Mouse (Mus musculus) ES-Bruce4 (cell line): ENCODE measurements around the gene Aoc2. TPM values are rescaled to one million over a fixed set of nuclear protein-coding genes. Genes with fewer than 3 reads are reported as not detected.

Experiments
- H3K27ac ChIP-seq: 2 replicates; pipeline ENCODE4 v1.5.1; 2012; ENCODE audit warnings: low read length, inconsistent platforms; ENCODE audit not compliant: insufficient read depth
- H3K27me3 ChIP-seq: 2 replicates; pipeline ENCODE4 v1.6.1; 2012; ENCODE audit warnings: mild to moderate bottlenecking, low read length, inconsistent platforms; ENCODE audit not compliant: control insufficient read depth, poor library complexity, insufficient read depth, severe bottlenecking
- H3K36me3 ChIP-seq: 2 replicates; pipeline ENCODE4 v1.6.1; 2012; ENCODE audit warnings: inconsistent platforms, mild to moderate bottlenecking, low read length, moderate library complexity; ENCODE audit not compliant: control insufficient read depth, poor library complexity, insufficient read depth, severe bottlenecking
- H3K4me1 ChIP-seq: one replicate; pipeline ENCODE4 v1.8.1; 2011; ENCODE audit warnings: low read length; ENCODE audit not compliant: control insufficient read depth, insufficient read depth
- H3K4me3 ChIP-seq: 2 replicates; pipeline ENCODE4 v1.5.1; 2011; ENCODE audit warnings: low read depth, mild to moderate bottlenecking, low read length
- H3K9ac ChIP-seq: 2 replicates; pipeline ENCODE4 v1.6.1; 2012; ENCODE audit warnings: low read depth, mild to moderate bottlenecking, inconsistent platforms; ENCODE audit not compliant: poor library complexity, severe bottlenecking
- H3K9me3 ChIP-seq: replicated peaks from 2 replicates; pipeline ENCODE4 v1.6.1; 2012; ENCODE audit warnings: mild to moderate bottlenecking, low read length, inconsistent platforms; ENCODE audit not compliant: control insufficient read depth, poor library complexity, insufficient read depth, severe bottlenecking
- CTCF ChIP-seq: IDR thresholded peaks from one replicate; pipeline ENCODE4 v1.8.1; 2011; ENCODE audit warnings: low read depth, low read length
- EP300 ChIP-seq: IDR thresholded peaks from 2 replicates; pipeline ENCODE4 v1.6.1; 2011; ENCODE audit warnings: low read depth, low read length; ENCODE audit not compliant: insufficient read depth
- POLR2A ChIP-seq: IDR thresholded peaks from one replicate; pipeline ENCODE4 v1.8.1; 2011; ENCODE audit warnings: low read length; ENCODE audit not compliant: insufficient read depth
- polyA plus RNA-seq: library from polyadenylated mRNA; stranded (reverse); fragments of >200 nt; gene quantifications from 2 replicates; pipeline ENCODE4 v1.2.4, GENCODE M21; 2011; ENCODE audit warnings: low read depth; ENCODE audit not compliant: missing spikeins, insufficient read depth, insufficient read length

Gene Aoc2
- 3.5 and 5.8 TPM in 2 replicates for polyA plus RNA-seq

DNA sequence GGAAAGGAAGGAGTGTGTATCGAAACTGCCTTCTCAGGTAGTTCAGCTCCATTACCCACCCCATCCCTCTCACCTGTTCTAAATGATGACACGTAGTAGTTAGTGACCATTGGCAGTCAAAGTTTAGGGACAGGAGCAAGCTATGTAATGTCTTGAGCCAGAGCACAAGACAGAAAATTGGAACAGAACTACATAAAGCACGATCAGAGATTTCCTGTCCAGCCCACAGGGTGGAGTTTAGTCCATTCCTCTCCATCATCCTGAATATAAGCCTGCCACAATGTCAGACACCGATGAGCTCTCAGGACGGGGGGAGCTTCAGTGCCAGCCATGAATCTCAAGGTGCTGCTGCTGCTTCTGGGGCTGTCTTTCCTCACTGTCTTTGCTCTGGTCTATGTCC lies at the start of gene Aoc2:
Gene Aoc2, plus strand, starts transcription at position 301 of the 400 bp plus-strand sequence.
- Histone ChIP-seq H3K36me3 (peaks cover 51% of the 10 kb centered on the region), H3K27me3 (no peaks in the 10 kb centered on the region), H3K4me3 (no peak within 1 kb of the TSS), H3K9me3 (no peaks in the 10 kb centered on the region), H3K4me1 (peaks cover 2% of the 10 kb centered on the region), H3K9ac (no peak within 1 kb of the TSS), H3K27ac (no peak within 1 kb of the TSS)
- TF ChIP-seq EP300, result no peak
- no peak for TF ChIP-seq POLR2A
- TF ChIP-seq CTCF, result no peak

DNA sequence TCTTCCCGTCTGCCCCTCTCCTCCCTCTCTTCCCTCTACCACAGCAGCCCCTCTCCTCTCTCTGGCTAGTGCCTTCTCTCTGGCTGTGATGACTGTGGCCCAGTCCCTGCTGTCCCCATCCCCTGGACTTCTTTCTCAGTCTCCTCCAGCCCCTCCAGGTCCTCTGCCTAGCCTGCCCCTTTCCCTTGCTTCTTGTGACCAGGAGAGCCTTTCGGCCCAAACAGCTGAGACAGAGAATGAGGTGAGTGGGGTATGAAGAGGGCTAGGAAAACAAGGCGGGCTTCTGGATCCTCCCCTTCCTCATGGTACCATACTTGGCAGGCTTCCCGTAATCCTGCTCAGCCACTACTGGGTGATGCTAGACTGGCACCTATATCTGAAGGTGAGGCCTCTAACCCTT lies 49.6 kb upstream of the Aoc2 start:
- H3K9ac ChIP-seq, result no peak overlapping the region
- H3K4me1 ChIP-seq, result no peaks in the 10 kb centered on the region
- no peaks in the 10 kb centered on the region for H3K9me3 ChIP-seq
- no peaks in the 10 kb centered on the region for H3K36me3 ChIP-seq
- H3K27me3 ChIP-seq, result no peaks in the 10 kb centered on the region
- no peak overlapping the region for H3K4me3 ChIP-seq
- H3K27ac ChIP-seq, result no peak overlapping the region
- no peak for TF ChIP-seq EP300
- TF ChIP-seq POLR2A, result no peak
- no peak for TF ChIP-seq CTCF

DNA sequence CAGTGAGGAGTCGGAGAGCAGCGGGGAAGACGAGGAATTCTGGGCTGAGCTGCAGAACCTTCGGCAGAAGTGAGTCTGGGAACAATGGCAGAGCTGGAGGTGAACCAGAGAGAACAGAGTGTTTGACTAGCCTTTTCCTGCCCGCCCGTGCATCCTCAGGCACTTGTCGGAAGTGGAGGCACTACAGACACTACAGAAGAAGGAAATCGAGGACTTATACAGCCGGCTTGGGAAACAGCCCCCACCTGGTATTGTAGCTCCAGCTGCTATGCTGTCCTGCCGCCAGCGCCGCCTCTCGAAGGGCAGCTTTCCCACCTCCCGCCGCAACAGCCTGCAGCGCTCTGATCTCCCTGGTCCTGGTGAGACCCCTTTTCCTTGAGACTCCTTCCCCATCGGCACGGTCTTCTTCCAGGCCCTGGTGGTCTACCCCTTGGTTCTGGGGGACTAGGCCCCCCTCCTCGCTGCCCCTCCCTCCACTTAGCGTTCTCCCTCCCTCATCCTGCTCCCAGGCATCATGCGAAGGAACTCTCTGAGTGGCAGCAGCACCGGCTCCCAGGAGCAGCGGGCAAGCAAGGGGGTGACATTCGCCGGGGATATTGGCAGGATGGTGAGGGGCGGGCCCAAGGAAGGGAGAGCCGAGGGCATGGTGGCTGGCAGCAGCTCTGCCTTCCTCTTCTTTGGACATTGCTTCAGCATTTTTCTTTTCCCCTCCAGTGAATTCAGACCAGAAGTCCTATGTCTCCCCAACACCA lies 48.4 kb upstream of the Aoc2 start:
- Histone ChIP-seq H3K36me3 (no peaks in the 10 kb centered on the region), H3K9me3 (no peaks in the 10 kb centered on the region), H3K4me1 (no peaks in the 10 kb centered on the region), H3K4me3 (0 out of 2 replicates have a peak overlapping the region, but pooled peaks have one; percentile 13), H3K9ac (peak overlapping the region; percentile 24), H3K27ac (no peak overlapping the region), H3K27me3 (no peaks in the 10 kb centered on the region)
- no peak for TF ChIP-seq POLR2A
- TF ChIP-seq CTCF, result no peak
- no peak for TF ChIP-seq EP300

DNA sequence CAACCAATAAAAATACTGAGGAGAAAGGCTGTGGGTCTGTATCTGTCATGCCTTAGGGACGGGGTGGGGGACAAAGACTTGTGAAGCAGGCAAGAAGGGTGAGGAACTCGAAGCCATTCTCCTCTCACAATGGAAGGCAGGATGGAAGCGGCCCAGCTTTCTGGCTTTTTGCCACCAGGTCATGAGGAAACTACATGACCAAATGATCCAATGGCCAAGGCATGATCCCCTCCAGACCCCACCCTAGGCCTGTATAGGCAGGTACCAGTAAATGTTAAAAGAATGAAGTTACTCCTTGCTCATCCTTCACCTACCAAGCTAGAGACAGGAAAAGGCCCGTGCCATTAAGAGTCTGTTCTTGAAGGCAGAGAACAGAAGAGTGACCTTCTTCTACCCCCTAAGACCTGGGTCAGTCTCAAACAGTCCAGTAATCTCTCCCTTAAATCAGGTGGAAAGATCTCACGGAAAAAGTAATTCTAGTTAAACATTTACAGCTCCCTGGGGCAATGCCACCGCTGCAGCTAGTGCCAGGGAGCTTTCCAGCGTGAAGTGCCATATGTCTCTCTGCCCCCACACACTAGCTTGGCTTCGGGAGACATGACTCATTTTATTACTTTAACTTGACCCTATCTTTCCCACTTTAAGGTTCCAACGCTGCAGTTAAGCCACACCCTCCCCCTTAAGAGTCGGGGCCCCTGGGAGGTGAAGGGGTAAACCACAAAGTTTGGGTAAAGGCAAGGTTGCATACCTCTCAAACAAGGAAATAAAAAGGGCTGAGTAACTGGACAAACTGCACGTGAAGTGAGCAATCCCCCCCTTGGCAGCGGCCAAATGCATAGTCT lies 47.3 kb upstream of the Aoc2 start:
- peak overlapping the region; percentile 48; the same call in 1 of the 2 replicates for H3K9ac ChIP-seq
- peak overlapping the region; percentile 84 for H3K4me3 ChIP-seq
- no peaks in the 10 kb centered on the region for H3K4me1 ChIP-seq
- no peak overlapping the region for H3K27ac ChIP-seq
- H3K27me3 ChIP-seq, result no peaks in the 10 kb centered on the region
- H3K9me3 ChIP-seq, result no peaks in the 10 kb centered on the region
- H3K36me3 ChIP-seq, result no peaks in the 10 kb centered on the region
- TF ChIP-seq EP300, result no peak
- no peak for TF ChIP-seq POLR2A
- TF ChIP-seq CTCF, result no peak

DNA sequence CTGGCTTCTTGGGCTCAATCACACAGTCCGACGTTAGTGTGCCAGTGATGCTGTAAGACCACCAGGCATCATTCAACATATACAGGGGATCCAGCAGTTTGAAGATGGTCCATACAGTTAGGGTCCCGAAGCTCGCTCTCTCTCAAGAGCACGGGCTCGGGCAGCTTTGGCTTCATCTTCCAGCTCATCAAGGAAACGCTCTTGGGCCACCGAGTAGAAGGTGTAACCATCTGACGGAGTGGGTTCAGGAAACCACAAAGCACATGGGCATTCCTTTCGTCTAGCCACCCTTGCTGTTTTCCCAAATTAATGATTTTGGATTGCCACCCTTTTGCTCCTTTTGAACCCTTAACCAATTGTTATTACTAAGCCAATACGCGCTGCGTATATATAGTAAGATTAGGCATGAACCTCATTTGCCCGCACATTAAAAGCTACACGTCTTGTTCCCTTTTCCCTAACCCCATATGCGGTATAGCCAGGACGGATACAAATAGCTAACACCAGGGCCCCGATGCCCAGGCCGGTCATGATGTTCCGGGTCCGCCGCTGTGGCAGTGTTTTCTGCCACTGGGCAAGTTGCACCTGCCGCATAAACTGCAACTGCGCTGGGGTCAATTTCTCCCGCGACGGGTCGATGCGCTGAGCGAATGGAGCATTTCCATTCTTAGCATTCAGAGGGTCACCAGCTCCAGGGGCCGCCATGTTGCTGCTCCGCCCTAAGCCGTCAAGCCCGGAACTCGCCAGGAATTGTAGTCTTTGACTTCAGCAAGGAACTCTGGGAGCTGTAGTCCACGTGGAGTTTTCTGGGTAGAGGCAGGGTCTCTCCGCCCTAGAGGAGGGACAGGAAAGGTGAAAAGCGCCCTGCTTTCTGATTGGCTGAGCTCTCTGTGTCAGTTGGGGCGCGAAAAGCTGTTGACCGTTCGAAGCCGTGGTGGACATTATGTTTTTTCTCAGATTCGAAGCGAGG lies 46.4 kb upstream of the Aoc2 start, which contains the start of the genes Cntd1 and Coa3:
Gene Cntd1, plus strand, starts transcription at position 790 of the 970 bp plus-strand sequence.
Gene Coa3, minus strand, starts transcription at position 892 of the 970 bp plus-strand sequence.
- no peaks in the 10 kb centered on the region for H3K9me3 ChIP-seq
- no peaks in the 10 kb centered on the region for H3K27me3 ChIP-seq
- H3K27ac ChIP-seq, result no peak within 1 kb of the TSS
- peak within 1 kb of the TSS; percentile 84 for H3K4me3 ChIP-seq
- peak within 1 kb of the TSS; percentile 48 for H3K9ac ChIP-seq
- TF ChIP-seq EP300 (no peak), POLR2A (no peak), CTCF (no peak)
- no peaks in the 10 kb centered on the region for H3K36me3 ChIP-seq
- no peaks in the 10 kb centered on the region for H3K4me1 ChIP-seq
